Mouse (Mus musculus) forebrain, embryonic 10.5 days (tissue): ENCODE measurements around the gene Zfp747. TPM values are rescaled to one million over a fixed set of nuclear protein-coding genes. Genes with fewer than 3 reads are reported as not detected.
"Not testable (repeated sequence)": the region's sequence is repeated elsewhere in the genome, so short reads cannot be mapped to it uniquely, and the experiment has no call there.

Experiments
- DNase-seq: peaks from one replicate; pipeline ENCODE4 v3.0.0-alpha.2; 2017; ENCODE audit warnings: low spot score; ENCODE audit errors: extremely low spot score
- H3K27ac ChIP-seq: fragments of 300-500 bp; sonication (generic); 2 replicates; pipeline ENCODE4 v1.5.1; 2016; ENCODE audit warnings: mild to moderate bottlenecking
- H3K27me3 ChIP-seq: fragments of 300-500 bp; sonication (generic); 2 replicates; pipeline ENCODE4 v1.6.1; 2016; ENCODE audit warnings: mild to moderate bottlenecking; ENCODE audit not compliant: poor library complexity, severe bottlenecking
- H3K36me3 ChIP-seq: fragments of 300-500 bp; sonication (generic); replicated peaks from 2 replicates; pipeline ENCODE4 v1.6.1; 2016; ENCODE audit warnings: mild to moderate bottlenecking, moderate library complexity
- H3K4me1 ChIP-seq: fragments of 300-500 bp; sonication (generic); 2 replicates; pipeline ENCODE4 v1.6.1; 2016
- H3K4me3 ChIP-seq: fragments of 300-500 bp; sonication (generic); 2 replicates; pipeline ENCODE4 v1.5.1; 2016; ENCODE audit warnings: mild to moderate bottlenecking, moderate library complexity
- H3K9me3 ChIP-seq: fragments of 300-500 bp; sonication (generic); 2 replicates; pipeline ENCODE4 v1.6.1; 2016; ENCODE audit warnings: mild to moderate bottlenecking, moderate library complexity
- WGBS: fragments of 180-500 bp; shearing (Covaris S2); methylation state at CpG from one replicate; pipeline ENCODE4 v1.1.7; 2016; 5-methylcytosine and 5-hydroxymethylcytosine counted together
- polyA plus RNA-seq: library from polyadenylated mRNA; unstranded; fragments of >200 nt; fragmentation: Nextera tagmentation; extraction: Ambion mirVana; gene quantifications from 2 replicates; pipeline ENCODE4 v1.2.1, GENCODE M21; 2016

Gene Zfp747
- polyA plus RNA-seq = 7.6 TPM in 2 replicates

GRCm38 (mm10) chr7:127375271-127376245 is at the start of gene Zfp747:
Gene Zfp747, minus strand, starts transcription at chr7:127376050.
- H3K4me1 ChIP-seq, H3K9me3 ChIP-seq, H3K27me3 ChIP-seq: not testable (repeated sequence)
- Histone ChIP-seq H3K36me3 (peaks cover 31% of the 10 kb centered on the region), H3K4me3 (peak within 1 kb of the TSS; percentile 75), H3K27ac (peak within 1 kb of the TSS; percentile 86)
- WGBS = 4% methylated on average over 49 of the region's 49 CpGs
- peak; percentile 86 for DNase-seq

DNA sequence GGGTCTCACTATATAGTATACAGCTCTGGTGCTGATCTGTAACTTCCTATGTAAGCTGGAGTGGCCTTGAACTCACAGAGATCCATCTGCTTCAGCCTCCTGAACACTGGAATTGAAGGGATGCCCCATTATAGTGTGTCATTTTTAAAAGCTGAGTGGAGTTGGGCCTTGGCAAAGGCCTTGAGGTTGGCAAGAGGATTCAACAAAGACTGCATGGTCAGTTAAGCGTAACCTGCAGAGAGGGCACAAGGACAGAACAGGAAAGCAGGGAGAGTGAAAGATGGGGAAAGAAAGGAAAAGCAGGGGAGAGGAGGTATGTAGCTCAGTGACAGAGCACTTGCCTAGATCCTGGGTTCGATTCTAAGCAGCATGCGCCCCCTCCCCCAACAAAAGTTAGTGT is 49.4 kb upstream of the Zfp747 start:
- Histone ChIP-seq H3K4me3 (no peak overlapping the region), H3K4me1 (peaks cover 18% of the 10 kb centered on the region), H3K9me3 (no peaks in the 10 kb centered on the region), H3K27ac (no peak overlapping the region), H3K36me3 (no peaks in the 10 kb centered on the region), H3K27me3 (peaks cover 20% of the 10 kb centered on the region)
- WGBS = 90% methylated on average over 3 of the region's 3 CpGs
- no peak for DNase-seq

- WGBS = 2% methylated on average over 15 of the region's 15 CpGs
- peaks cover 20% of the 10 kb centered on the region for H3K27me3 ChIP-seq
- peak overlapping the region; percentile 94 for H3K27ac ChIP-seq
- peaks cover 23% of the 10 kb centered on the region for H3K36me3 ChIP-seq
- peaks cover 18% of the 10 kb centered on the region for H3K4me1 ChIP-seq
- no peak for DNase-seq
- peak overlapping the region; percentile 92 for H3K4me3 ChIP-seq
- no peaks in the 10 kb centered on the region for H3K9me3 ChIP-seq
Measured at GRCm38 (mm10) chr7:127422247-127422646, 46.4 kb upstream of the Zfp747 start.

- Histone ChIP-seq H3K9me3 (no peaks in the 10 kb centered on the region), H3K27me3 (peaks cover 20% of the 10 kb centered on the region), H3K4me3 (peak within 1 kb of the TSS; percentile 92), H3K36me3 (peaks cover 25% of the 10 kb centered on the region), H3K4me1 (peaks cover 18% of the 10 kb centered on the region), H3K27ac (peak within 1 kb of the TSS; percentile 94)
- WGBS = under 1% methylated on average over 48 of the region's 48 CpGs
- peak; percentile 94 for DNase-seq
Measured at GRCm38 (mm10) chr7:127421388-127422191, 45.7 kb upstream of the Zfp747 start, which contains the start of gene Zfp688. Gene Zfp688, minus strand, starts transcription at chr7:127422068.

- Histone ChIP-seq H3K27me3 (no peaks in the 10 kb centered on the region), H3K9me3 (no peaks in the 10 kb centered on the region), H3K36me3 (peaks cover 4% of the 10 kb centered on the region), H3K27ac (no peak overlapping the region), H3K4me3 (no peak overlapping the region), H3K4me1 (peaks cover 2% of the 10 kb centered on the region)
- WGBS = 70% methylated on average over 2 of the region's 2 CpGs
- no peak for DNase-seq
Measured at GRCm38 (mm10) chr7:127411418-127411817, 35.6 kb upstream of the Zfp747 start.

DNA sequence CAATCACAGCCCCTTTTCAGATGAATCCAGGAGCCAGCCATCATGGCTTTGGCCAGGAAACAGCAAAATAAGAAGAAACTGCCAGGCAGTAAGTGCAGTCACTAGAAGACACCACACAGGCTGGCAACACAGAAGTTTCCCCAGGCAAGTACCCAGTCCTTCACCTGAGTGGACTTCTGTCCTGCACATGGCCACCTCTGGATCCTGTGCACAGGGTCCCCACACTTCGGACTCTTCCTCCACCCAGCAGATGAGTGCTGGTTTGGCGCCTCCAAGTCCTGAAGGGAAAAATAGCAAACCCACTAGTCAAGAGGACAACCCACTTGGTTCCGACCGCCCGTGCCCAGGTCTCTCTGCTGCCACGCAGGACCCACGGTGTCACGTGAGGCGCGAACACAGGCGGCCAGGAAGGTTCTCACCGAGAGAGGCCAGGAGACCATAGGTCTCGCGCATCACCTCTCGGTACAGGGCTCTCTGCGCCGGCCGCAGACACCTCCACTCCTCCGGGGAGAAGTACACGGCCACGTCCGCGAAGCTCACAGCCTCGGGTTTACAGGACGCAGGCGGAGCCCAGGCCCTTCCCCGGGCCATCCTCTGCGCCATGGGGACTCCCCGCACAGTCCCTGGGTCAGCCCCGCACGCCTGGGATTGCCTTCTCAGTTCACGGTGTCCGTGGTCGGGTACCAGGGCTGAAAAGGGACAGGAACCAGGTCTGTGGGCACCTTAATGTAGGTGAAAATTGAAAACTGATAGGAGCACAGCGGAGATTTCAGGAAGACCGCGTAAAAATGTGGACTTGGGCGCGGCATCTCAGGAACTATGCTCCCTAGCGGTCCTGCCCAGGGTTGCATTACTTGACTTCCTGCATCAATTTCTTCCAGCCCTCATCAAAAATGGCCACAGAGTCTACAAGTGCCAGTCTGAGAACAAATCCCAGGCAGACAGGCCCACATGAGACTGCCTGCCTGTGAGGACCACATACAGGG is 30.4 kb upstream of the Zfp747 start, which contains the start of gene Zfp764:
Gene Zfp764, minus strand, starts transcription at position 821 of the 986 bp plus-strand sequence.
- H3K9me3 ChIP-seq, H3K27me3 ChIP-seq: not testable (repeated sequence)
- WGBS = 8% methylated on average over 40 of the region's 40 CpGs
- H3K4me3 ChIP-seq = peak within 1 kb of the TSS; percentile 65
- H3K27ac ChIP-seq = peak within 1 kb of the TSS; percentile 91
- DNase-seq = peak; percentile 81
- H3K36me3 ChIP-seq = peaks cover 12% of the 10 kb centered on the region
- H3K4me1 ChIP-seq = peaks cover 10% of the 10 kb centered on the region

- H3K9me3 ChIP-seq, H3K27me3 ChIP-seq, DNase-seq, H3K27ac ChIP-seq, H3K4me3 ChIP-seq: not testable (repeated sequence)
- peaks cover 10% of the 10 kb centered on the region for H3K4me1 ChIP-seq
- peaks cover 12% of the 10 kb centered on the region for H3K36me3 ChIP-seq
- WGBS = 91% methylated on average over 6 of the region's 6 CpGs
Measured at GRCm38 (mm10) chr7:127404101-127404500, 28.3 kb upstream of the Zfp747 start.

DNA sequence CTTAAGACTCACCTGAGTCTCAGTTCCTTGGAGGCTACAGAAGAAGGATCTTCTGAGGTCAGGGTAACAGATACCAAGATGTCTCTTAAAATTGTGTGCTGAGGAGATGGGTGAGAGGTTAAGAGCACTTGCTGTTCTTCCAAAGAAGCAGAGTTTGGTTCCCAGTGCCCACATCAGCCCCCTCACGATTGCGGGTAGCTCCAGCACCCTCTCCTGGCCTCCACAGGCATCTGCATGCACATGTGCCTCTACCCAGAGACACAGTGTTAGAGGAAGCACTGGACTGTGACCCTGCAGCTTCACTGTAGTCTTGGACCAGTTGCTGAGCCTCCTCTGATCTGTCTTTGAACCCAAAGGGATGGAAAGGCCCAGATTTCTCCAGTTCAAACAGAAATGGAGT is 27.1 kb upstream of the Zfp747 start:
- WGBS = 52% methylated on average over 2 of the region's 2 CpGs
- Histone ChIP-seq H3K4me3 (no peak overlapping the region), H3K9me3 (peaks cover 7% of the 10 kb centered on the region; the same call in 1 of the 2 replicates), H3K4me1 (peaks cover 10% of the 10 kb centered on the region), H3K36me3 (peaks cover 12% of the 10 kb centered on the region), H3K27ac (no peak overlapping the region), H3K27me3 (no peaks in the 10 kb centered on the region)
- no peak for DNase-seq

GRCm38 (mm10) chr7:127400355-127400754 is 24.5 kb upstream of the Zfp747 start:
- Histone ChIP-seq H3K9me3 (peaks cover 7% of the 10 kb centered on the region; the same call in 1 of the 2 replicates), H3K27ac (no peak overlapping the region), H3K4me1 (no peaks in the 10 kb centered on the region), H3K36me3 (peaks cover 12% of the 10 kb centered on the region), H3K4me3 (no peak overlapping the region), H3K27me3 (no peaks in the 10 kb centered on the region)
- 70% methylated on average over 3 of the region's 3 CpGs for WGBS
- no peak for DNase-seq

- 33% methylated on average over 7 of the region's 7 CpGs for WGBS
- no peak for DNase-seq
- H3K27ac ChIP-seq = peak overlapping the region; percentile 91
Measured at GRCm38 (mm10) chr7:127393944-127394333, 18.1 kb upstream of the Zfp747 start.

DNA sequence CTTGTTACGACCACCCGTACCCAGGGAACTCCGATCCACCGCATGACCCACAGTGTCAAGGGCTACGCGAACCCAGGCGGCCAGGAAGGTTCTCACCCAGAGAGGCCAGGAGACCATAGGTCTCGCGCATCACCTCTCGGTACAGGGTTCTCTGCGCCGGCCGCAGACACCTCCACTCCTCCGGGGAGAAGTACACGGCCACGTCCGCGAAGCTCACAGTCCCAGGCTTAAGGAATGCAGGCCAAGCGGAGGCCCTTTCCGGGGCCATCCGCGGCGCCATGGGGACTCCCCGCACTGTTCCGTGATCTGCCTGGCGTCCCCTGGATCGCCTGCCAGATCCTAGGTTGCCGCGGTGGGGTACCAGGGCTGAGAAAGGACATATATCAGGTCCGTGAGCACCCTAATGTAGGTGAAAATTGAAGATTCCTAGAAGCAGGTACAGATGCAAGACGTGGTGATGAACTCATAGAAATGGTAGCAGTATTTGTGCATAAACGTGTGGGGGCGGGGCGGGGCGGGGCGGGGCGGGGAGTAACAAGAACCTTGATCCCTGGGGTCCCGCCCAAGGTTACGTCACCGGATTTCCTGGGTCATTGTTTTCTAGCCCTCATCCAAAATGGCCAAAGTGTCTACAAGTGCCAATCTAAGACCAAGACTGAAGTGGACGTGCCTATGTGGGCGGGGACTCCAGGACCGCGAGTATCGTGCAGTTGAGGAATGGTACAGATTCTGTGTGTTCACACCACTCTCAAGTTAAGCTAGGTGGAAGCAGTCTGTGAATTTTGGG is 17.5 kb upstream of the Zfp747 start, which contains the start of gene E430018J23Rik:
Gene E430018J23Rik, minus strand, starts transcription at position 473 of the 787 bp plus-strand sequence.
- Histone ChIP-seq H3K9me3 (no peaks in the 10 kb centered on the region), H3K4me3 (peak within 1 kb of the TSS; percentile 82), H3K27ac (peak within 1 kb of the TSS; percentile 91), H3K36me3 (peaks cover 19% of the 10 kb centered on the region), H3K4me1 (peaks cover 27% of the 10 kb centered on the region), H3K27me3 (no peaks in the 10 kb centered on the region)
- peak; percentile 96 for DNase-seq
- WGBS = 1% methylated on average over 45 of the region's 45 CpGs

More at GRCm38 (mm10) chr7:127393944-127394333, 18.1 kb upstream of the Zfp747 start:
- H3K36me3 ChIP-seq = peaks cover 19% of the 10 kb centered on the region
- H3K4me3 ChIP-seq = peak overlapping the region; percentile 82
- H3K9me3 ChIP-seq = no peaks in the 10 kb centered on the region
- H3K27me3 ChIP-seq = no peaks in the 10 kb centered on the region
- H3K4me1 ChIP-seq = peaks cover 27% of the 10 kb centered on the region
